Mouse (Mus musculus): ENCODE data around the gene Naf1.
A peak's percentile ranks its signal among the peaks of the same experiment; 100 is the strongest.

Gene Naf1

GRCm38 (mm10) chr8:66860023-66860422 lies at the start of gene Naf1:
Gene Naf1 (plus strand): TSS chr8:66860217.
- DNase-seq (ENCODE audit: low spot score), result peak; percentile 81

GRCm38 (mm10) chr8:66860921-66861588 lies 1.0 kb downstream of the Naf1 start:
- peak; percentile 7 for DNase-seq (ENCODE audit: low spot score)

GRCm38 (mm10) chr8:66861589-66862500 lies 1.8 kb downstream of the Naf1 start:
- no peak for DNase-seq (ENCODE audit: low spot score)

GRCm38 (mm10) chr8:66863761-66864160 lies 3.7 kb downstream of the Naf1 start:
- no peak for DNase-seq (ENCODE audit: low spot score)

- no peak for DNase-seq (ENCODE audit: low spot score)
Measured at GRCm38 (mm10) chr8:66865120-66865519, 5.1 kb downstream of the Naf1 start.

GRCm38 (mm10) chr8:66867679-66868078 lies 7.7 kb downstream of the Naf1 start:
- DNase-seq (ENCODE audit: low spot score), result no peak

- no peak for DNase-seq (ENCODE audit: low spot score)
Measured at GRCm38 (mm10) chr8:66869211-66869932, 9.4 kb downstream of the Naf1 start.

- no peak for DNase-seq (ENCODE audit: low spot score)
Measured at GRCm38 (mm10) chr8:66883866-66884265, 23.8 kb downstream of the Naf1 start.

GRCm38 (mm10) chr8:66891879-66892278 lies 31.9 kb downstream of the Naf1 start:
- no peak for DNase-seq (ENCODE audit: low spot score)

GRCm38 (mm10) chr8:66905000-66905399 lies 45.0 kb downstream of the Naf1 start:
- no peak for DNase-seq (ENCODE audit: low spot score)

GRCm38 (mm10) chr8:66905557-66905956 lies 45.5 kb downstream of the Naf1 start:
- DNase-seq (ENCODE audit: low spot score), result no peak

- DNase-seq (ENCODE audit: low spot score), result no peak
Measured at GRCm38 (mm10) chr8:66906116-66906515, 46.1 kb downstream of the Naf1 start.

GRCm38 (mm10) chr8:66910684-66911083 lies 50.7 kb downstream of the Naf1 start:
- DNase-seq (ENCODE audit: low spot score), result no peak

GRCm38 (mm10) chr8:66913616-66914536 lies 53.9 kb downstream of the Naf1 start:
- no peak for DNase-seq (ENCODE audit: low spot score)

GRCm38 (mm10) chr8:66916056-66916455 lies 56.0 kb downstream of the Naf1 start:
- DNase-seq (ENCODE audit: low spot score), result no peak

- no peak for DNase-seq (ENCODE audit: low spot score)
Measured at GRCm38 (mm10) chr8:66917695-66918467, 57.9 kb downstream of the Naf1 start.

GRCm38 (mm10) chr8:66918471-66918870 lies 58.5 kb downstream of the Naf1 start:
- no peak for DNase-seq (ENCODE audit: low spot score)

- no peak for DNase-seq (ENCODE audit: low spot score)
Measured at GRCm38 (mm10) chr8:66933746-66934145, 73.7 kb downstream of the Naf1 start.

GRCm38 (mm10) chr8:66936236-66936635 lies 76.2 kb downstream of the Naf1 start:
- DNase-seq (ENCODE audit: low spot score), result no peak

Measured in spleen, adult 12 weeks (tissue).